Mouse (Mus musculus) left cerebral cortex, adult 18-20 months (tissue): Measurements from ENCODE around the gene Hira. TPM values are rescaled to one million over a fixed set of nuclear protein-coding genes. Genes with fewer than 3 reads are reported as not detected.
"Not testable (repeated sequence)": the region's sequence is repeated elsewhere in the genome, so short reads cannot be mapped to it uniquely, and the experiment has no call there.

Source experiments
- DNase-seq, 2 experiments: peaks; one replicate each; pipeline ENCODE4 v3.0.0; 2021 to 2022; ENCODE audit warnings: low spot score in 2 of 2, mixed read lengths in 1 of 2
- long read RNA-seq, 2 experiments: library from polyadenylated mRNA; stranded (forward); transcript quantifications; one replicate each; pipeline ENCODE4 v2.0.0; 2021
- total RNA-seq, 2 experiments: library from RNA; stranded (reverse); gene quantifications; 2 replicates each; pipeline ENCODE4 v1.2.3; 2021

Gene Hira
- 10 to 100 TPM; 78.6 to 87.7 TPM for total RNA-seq
- long read RNA-seq, experiment 1, partial matches to known transcripts, result 5 of 6 reads
- long read RNA-seq, experiment 1, other reads (novel, unspliced or antisense), result 1 of 6 reads
- long read RNA-seq, experiment 2, partial matches to known transcripts, result 4 of 5 reads
- long read RNA-seq, experiment 2, other reads (novel, unspliced or antisense), result 1 of 5 reads

GRCm38 (mm10) chr16:18876442-18877308, at the start of gene Hira, which contains the start of gene Mrpl40:
Gene Hira (plus strand): TSS chr16:18877037.
Gene Mrpl40 (minus strand): TSS chr16:18876862.
- DNase-seq, result peak; percentile 87 to 96

- DNase-seq, result no peak
These were observed 48.2 kb upstream of the Hira start for GRCm38 (mm10) chr16:18828630-18829029.

GRCm38 (mm10) chr16:18829102-18829501, 47.7 kb upstream of the Hira start:
- DNase-seq, result no peak

- DNase-seq, result no peak
These were observed 43.4 kb upstream of the Hira start for GRCm38 (mm10) chr16:18833486-18833885.

GRCm38 (mm10) chr16:18836073-18836467, 40.8 kb upstream of the Hira start:
- DNase-seq, result no peak

- DNase-seq, result peak; percentile 94 to 96
These were observed 40.2 kb upstream of the Hira start, which contains the start of the genes 2510002D24Rik and Gm28539 for GRCm38 (mm10) chr16:18836468-18837208. Gene 2510002D24Rik (plus strand): TSS chr16:18836578. Gene Gm28539 (plus strand): TSS chr16:18836584.

GRCm38 (mm10) chr16:18838346-18838745, 38.5 kb upstream of the Hira start:
- no peak for DNase-seq

GRCm38 (mm10) chr16:18846301-18846820, 30.5 kb upstream of the Hira start:
- DNase-seq, result no peak

GRCm38 (mm10) chr16:18849521-18850190, 27.2 kb upstream of the Hira start:
- not testable (repeated sequence) for DNase-seq

- DNase-seq, result peak in 1 of 2 experiments; percentile 37
These were observed 18.3 kb upstream of the Hira start for GRCm38 (mm10) chr16:18858551-18858950.

- no peak for DNase-seq
These were observed 16.7 kb upstream of the Hira start for GRCm38 (mm10) chr16:18860186-18860585.

GRCm38 (mm10) chr16:18870495-18870894, 6.3 kb upstream of the Hira start:
- not testable (repeated sequence) for DNase-seq

GRCm38 (mm10) chr16:18876091-18876441, 771 bp upstream of the Hira start:
- DNase-seq, result no peak

- DNase-seq, result peak; percentile 30 to 42
These were observed 701 bp downstream of the Hira start for GRCm38 (mm10) chr16:18877386-18878090.

GRCm38 (mm10) chr16:18878091-18878720, 1.4 kb downstream of the Hira start:
- peak in 1 of 2 experiments; percentile 8 for DNase-seq

- no peak for DNase-seq
These were observed 7.2 kb downstream of the Hira start for GRCm38 (mm10) chr16:18884044-18884443.

- no peak for DNase-seq
These were observed 17.1 kb downstream of the Hira start for GRCm38 (mm10) chr16:18893840-18894372.

GRCm38 (mm10) chr16:18895249-18895648, 18.4 kb downstream of the Hira start:
- DNase-seq, result no peak

- DNase-seq, result no peak
These were observed 19.6 kb downstream of the Hira start for GRCm38 (mm10) chr16:18896429-18896828.
